Mouse (Mus musculus) E14TG2a.4 (cell line): ENCODE results near the gene Slc25a54.

Source experiments
- CTCF ChIP-seq: conservative IDR thresholded peaks from 2 replicates; pipeline ENCODE4 v1.5.1; 2014; ENCODE audit warnings: low read length
- POU5F1 ChIP-seq: IDR thresholded peaks from 2 replicates; pipeline ENCODE4 v1.6.1; 2014; ENCODE audit warnings: low read length, borderline replicate concordance

- no peak for TF ChIP-seq CTCF
- no peak for TF ChIP-seq POU5F1
Observed at GRCm38 (mm10) chr3:109117136-109117535, 36.9 kb downstream of the Slc25a54 start.
